Mouse (Mus musculus) lung, adult 2 months (tissue): ENCODE results near the gene Gm20449.

Source experiments
- CTCF ChIP-seq: fragments of 200-500 bp; IDR thresholded peaks from 2 replicates; pipeline ENCODE4 v1.5.1; 2011; ENCODE audit warnings: mild to moderate bottlenecking, low read length, control low read depth; ENCODE audit not compliant: insufficient read depth
- POLR2A ChIP-seq: fragments of 200-500 bp; IDR thresholded peaks from 2 replicates; pipeline ENCODE4 v1.6.1; 2011; ENCODE audit warnings: low read depth, mild to moderate bottlenecking, control low read depth, low read length, borderline replicate concordance; ENCODE audit errors: extremely low read depth

DNA sequence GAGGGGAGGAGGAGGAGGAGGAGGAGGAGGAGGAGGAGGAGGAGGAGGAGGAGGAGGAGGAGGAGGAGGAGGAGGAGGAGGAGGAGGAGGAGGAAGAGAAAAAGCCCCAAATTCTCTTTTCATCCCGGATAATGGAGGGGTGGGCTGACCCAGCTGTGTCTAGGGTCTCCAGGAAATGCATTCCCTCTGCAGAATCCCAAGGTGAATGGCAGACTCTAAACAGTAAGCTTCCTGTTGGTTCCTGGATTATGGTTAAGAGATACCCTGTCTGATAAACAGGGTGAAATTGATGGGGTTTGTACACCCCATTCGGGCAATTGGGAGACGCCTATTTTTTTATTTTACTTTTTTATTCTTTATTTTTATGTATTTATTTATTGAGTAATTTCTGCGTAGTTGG lies 105.1 kb downstream of the Gm20449 start:
- no peak for TF ChIP-seq POLR2A
- TF ChIP-seq CTCF, result no peak
